Mouse (Mus musculus) ZHBTc4 (cell line): Measurements from ENCODE around the gene Htr6.

ENCODE experiments used
- DNase-seq: peaks from one replicate; pipeline ENCODE4 v3.0.0-alpha.2; 2011; ENCODE audit warnings: low read depth, low spot score

Gene Htr6

GRCm38 (mm10) chr4:139048518-139048917, 26.9 kb downstream of the Htr6 start:
- no peak for DNase-seq

GRCm38 (mm10) chr4:139046354-139046753, 29.0 kb downstream of the Htr6 start:
- DNase-seq = no peak

GRCm38 (mm10) chr4:139044566-139044965, 30.8 kb downstream of the Htr6 start:
- peak; percentile 49 for DNase-seq

GRCm38 (mm10) chr4:139043600-139043999, 31.8 kb downstream of the Htr6 start:
- no peak for DNase-seq

GRCm38 (mm10) chr4:139042611-139043010, 32.8 kb downstream of the Htr6 start:
- DNase-seq = no peak

GRCm38 (mm10) chr4:139040084-139040839, 35.1 kb downstream of the Htr6 start:
- DNase-seq = no peak

- no peak for DNase-seq
These were observed 37.4 kb downstream of the Htr6 start for GRCm38 (mm10) chr4:139037795-139038607.

- DNase-seq = no peak
These were observed 39.6 kb downstream of the Htr6 start for GRCm38 (mm10) chr4:139035799-139036198.

- no peak for DNase-seq
These were observed 40.4 kb downstream of the Htr6 start for GRCm38 (mm10) chr4:139034942-139035341.

GRCm38 (mm10) chr4:139034540-139034939, 40.8 kb downstream of the Htr6 start:
- DNase-seq = no peak

GRCm38 (mm10) chr4:139034010-139034367, 41.4 kb downstream of the Htr6 start:
- DNase-seq = no peak

- no peak for DNase-seq
These were observed 41.9 kb downstream of the Htr6 start for GRCm38 (mm10) chr4:139033263-139034009.

- DNase-seq = no peak
These were observed 42.8 kb downstream of the Htr6 start for GRCm38 (mm10) chr4:139032521-139032920.

- DNase-seq = peak; percentile 36
These were observed 44.7 kb downstream of the Htr6 start for GRCm38 (mm10) chr4:139030675-139031074.

- DNase-seq = no peak
These were observed 51.0 kb downstream of the Htr6 start for GRCm38 (mm10) chr4:139024379-139024778.

- no peak for DNase-seq
These were observed 55.0 kb downstream of the Htr6 start for GRCm38 (mm10) chr4:139020385-139020784.

- peak; percentile 87 for DNase-seq
These were observed 56.0 kb downstream of the Htr6 start for GRCm38 (mm10) chr4:139019413-139019812.

GRCm38 (mm10) chr4:139018976-139019375, 56.4 kb downstream of the Htr6 start:
- DNase-seq = no peak

GRCm38 (mm10) chr4:139018388-139018787, 57.0 kb downstream of the Htr6 start:
- DNase-seq = no peak

GRCm38 (mm10) chr4:139014793-139015192, 60.6 kb downstream of the Htr6 start:
- DNase-seq = peak; percentile 69

GRCm38 (mm10) chr4:139013281-139013680, 62.1 kb downstream of the Htr6 start:
- no peak for DNase-seq

GRCm38 (mm10) chr4:139011201-139011702, 64.1 kb downstream of the Htr6 start:
- DNase-seq = no peak
